Mouse (Mus musculus) stomach, embryonic 14.5 days (tissue): ENCODE data around the gene Dmbt1. TPM values are rescaled to one million over a fixed set of nuclear protein-coding genes. Genes with fewer than 3 reads are reported as not detected.
"Not testable (repeated sequence)": the region's sequence is repeated elsewhere in the genome, so short reads cannot be mapped to it uniquely, and the experiment has no call there.

Source experiments
- ATAC-seq: fragments of 200-750 bp; cut with Nextera tagmentation; 2 replicates; pipeline ENCODE4 v1.8.0; 2017; ENCODE audit warnings: low read depth, moderate TSS enrichment; ENCODE audit not compliant: insufficient number of reproducible peaks, insufficient read depth, low FRiP score
- H3K27ac ChIP-seq: fragments of 300-500 bp; sonication (generic); 2 replicates; pipeline ENCODE4 v1.5.1; 2014; ENCODE audit warnings: mild to moderate bottlenecking, low read length, moderate library complexity, mixed read lengths
- H3K27me3 ChIP-seq: fragments of 300-500 bp; sonication (generic); 2 replicates; pipeline ENCODE4 v1.6.1; 2014; ENCODE audit warnings: low read length, control low read depth, mixed read lengths; ENCODE audit not compliant: control insufficient read depth, insufficient read depth
- H3K36me3 ChIP-seq: fragments of 300-500 bp; sonication (generic); 2 replicates; pipeline ENCODE4 v1.6.1; 2014; ENCODE audit warnings: mild to moderate bottlenecking, control low read depth, low read length, moderate library complexity, mixed read lengths; ENCODE audit not compliant: control insufficient read depth, insufficient read depth
- H3K4me1 ChIP-seq: fragments of 300-500 bp; sonication (generic); 2 replicates; pipeline ENCODE4 v1.6.1; 2014; ENCODE audit warnings: low read length, control low read depth, mixed read lengths; ENCODE audit not compliant: control insufficient read depth, insufficient read depth
- H3K4me2 ChIP-seq: fragments of 300-500 bp; sonication (generic); replicated peaks from 2 replicates; pipeline ENCODE4 v1.6.1; 2014; ENCODE audit warnings: low read depth, low read length, control low read depth
- H3K4me3 ChIP-seq: fragments of 300-500 bp; sonication (generic); 2 replicates; pipeline ENCODE4 v1.5.1; 2014; ENCODE audit warnings: low read depth, low read length, control low read depth
- H3K9ac ChIP-seq: fragments of 300-500 bp; sonication (generic); replicated peaks from 2 replicates; pipeline ENCODE4 v1.6.1; 2014; ENCODE audit warnings: low read depth, mild to moderate bottlenecking, control low read depth, low read length, moderate library complexity, mixed read lengths
- H3K9me3 ChIP-seq: fragments of 300-500 bp; sonication (generic); 2 replicates; pipeline ENCODE4 v1.6.1; 2016; ENCODE audit warnings: low read depth, low read length, control low read depth; ENCODE audit not compliant: control insufficient read depth
- WGBS: fragments of 180-500 bp; shearing (Covaris S2); extraction: QIAGEN DNeasy Blood & Tissue Kit; methylation state at CpG from one replicate; pipeline ENCODE4 v1.1.7; 2014; 5-methylcytosine and 5-hydroxymethylcytosine counted together
- polyA plus RNA-seq: library from polyadenylated mRNA; unstranded; fragments of >200 nt; fragmentation: Nextera tagmentation; extraction: Ambion mirVana; gene quantifications from 2 replicates; pipeline ENCODE4 v1.2.1, GENCODE M21; 2014

The Dmbt1 gene
- polyA plus RNA-seq, 1 experiment from 2014 or later = 7.4 TPM

DNA sequence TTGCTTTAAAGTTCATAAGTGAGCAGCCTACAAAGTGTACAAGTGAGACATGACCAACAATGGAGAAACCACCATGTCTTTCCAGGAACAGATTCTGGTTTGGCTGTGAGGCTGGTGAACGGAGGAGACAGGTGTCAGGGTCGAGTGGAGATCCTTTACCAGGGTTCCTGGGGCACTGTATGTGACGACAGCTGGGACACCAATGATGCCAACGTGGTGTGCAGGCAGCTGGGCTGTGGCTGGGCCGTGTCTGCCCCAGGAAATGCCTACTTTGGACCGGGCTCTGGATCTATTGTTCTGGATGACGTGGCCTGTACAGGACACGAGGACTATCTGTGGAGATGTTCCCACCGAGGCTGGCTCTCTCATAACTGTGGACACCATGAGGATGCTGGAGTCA lies 26.1 kb downstream of the Dmbt1 start:
- 82% methylated on average over 9 of the region's 9 CpGs for WGBS

DNA sequence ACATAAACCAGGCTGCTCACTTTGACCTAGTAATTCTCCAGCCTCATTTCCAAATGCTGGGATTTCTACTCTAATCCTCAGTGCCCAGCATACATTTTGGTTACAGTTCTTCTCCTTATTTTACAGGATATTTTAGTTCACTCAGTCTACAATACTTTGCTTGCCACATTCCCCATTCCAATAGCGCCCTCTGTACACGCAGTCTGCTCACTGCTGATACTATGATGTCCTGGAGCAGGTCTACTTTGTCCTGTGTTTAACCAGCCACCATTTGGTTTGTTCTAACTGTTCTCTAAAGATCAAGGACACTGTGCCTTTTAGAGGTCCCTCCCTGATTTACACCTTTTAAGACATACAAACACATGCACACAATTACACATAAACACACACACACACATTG lies 28.0 kb downstream of the Dmbt1 start:
- H3K36me3 ChIP-seq, ATAC-seq: not testable (repeated sequence)
- 64% methylated on average over 2 of the region's 2 CpGs for WGBS

More for the DNA sequence above, 26.1 kb downstream of the Dmbt1 start:
- H3K4me2 ChIP-seq, H3K4me3 ChIP-seq, H3K9ac ChIP-seq, H3K9me3 ChIP-seq, H3K27me3 ChIP-seq, H3K27ac ChIP-seq, H3K4me1 ChIP-seq, H3K36me3 ChIP-seq, ATAC-seq: not testable (repeated sequence)

DNA sequence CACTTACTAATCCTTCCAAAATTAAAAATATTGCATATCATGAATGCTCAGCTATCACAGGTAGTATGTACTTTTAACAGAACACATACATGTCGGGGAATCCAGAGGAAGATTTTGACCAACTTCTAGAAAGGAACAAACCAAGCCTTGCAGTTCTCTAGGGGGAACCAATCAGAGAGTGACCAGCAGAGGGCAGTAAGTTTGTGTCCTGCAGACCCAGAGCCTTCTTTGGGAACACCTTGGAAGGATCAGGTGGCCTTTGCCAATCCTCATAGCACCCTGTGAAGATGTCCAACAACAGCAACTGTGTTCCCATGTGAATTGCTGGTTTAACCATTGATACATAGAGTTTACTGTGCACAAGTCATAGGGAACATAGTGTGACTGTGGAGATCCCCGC lies 30.7 kb downstream of the Dmbt1 start:
- Histone ChIP-seq H3K9ac (no peak overlapping the region), H3K27ac (no peak overlapping the region), H3K27me3 (no peaks in the 10 kb centered on the region), H3K9me3 (no peaks in the 10 kb centered on the region), H3K36me3 (no peaks in the 10 kb centered on the region), H3K4me3 (no peak overlapping the region), H3K4me1 (no peaks in the 10 kb centered on the region), H3K4me2 (no peak overlapping the region)
- WGBS = 89% methylated on average over 2 of the region's 2 CpGs
- ATAC-seq = no peak

More for the DNA sequence above, 28.0 kb downstream of the Dmbt1 start:
- not testable (repeated sequence) for H3K9me3 ChIP-seq, H3K4me1 ChIP-seq, H3K27me3 ChIP-seq, H3K4me3 ChIP-seq, H3K27ac ChIP-seq, H3K9ac ChIP-seq, H3K4me2 ChIP-seq

DNA sequence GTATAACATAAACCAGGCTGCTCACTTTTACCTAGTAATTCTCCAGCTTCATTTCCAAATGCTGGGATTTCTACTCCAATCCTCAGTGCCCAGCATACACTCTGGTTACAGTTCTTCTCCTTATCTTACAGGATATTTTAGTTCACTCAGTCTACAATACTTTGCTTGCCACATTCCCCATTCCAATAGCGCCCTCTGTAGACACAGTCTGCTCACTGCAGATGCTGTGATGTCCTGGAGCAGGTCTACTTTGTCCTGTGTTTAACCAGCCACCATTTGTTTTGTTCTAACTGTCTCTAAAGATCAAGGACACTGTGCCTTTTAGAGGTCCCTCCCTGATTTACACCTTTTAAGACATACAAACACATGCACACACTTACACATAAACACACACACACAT lies 36.3 kb downstream of the Dmbt1 start:
- H3K4me2 ChIP-seq, H3K9ac ChIP-seq, ATAC-seq, H3K27ac ChIP-seq, H3K36me3 ChIP-seq, H3K9me3 ChIP-seq, H3K4me3 ChIP-seq, H3K4me1 ChIP-seq, H3K27me3 ChIP-seq: not testable (repeated sequence)
- WGBS = 6% methylated on average over 1 of the region's 1 CpGs

DNA sequence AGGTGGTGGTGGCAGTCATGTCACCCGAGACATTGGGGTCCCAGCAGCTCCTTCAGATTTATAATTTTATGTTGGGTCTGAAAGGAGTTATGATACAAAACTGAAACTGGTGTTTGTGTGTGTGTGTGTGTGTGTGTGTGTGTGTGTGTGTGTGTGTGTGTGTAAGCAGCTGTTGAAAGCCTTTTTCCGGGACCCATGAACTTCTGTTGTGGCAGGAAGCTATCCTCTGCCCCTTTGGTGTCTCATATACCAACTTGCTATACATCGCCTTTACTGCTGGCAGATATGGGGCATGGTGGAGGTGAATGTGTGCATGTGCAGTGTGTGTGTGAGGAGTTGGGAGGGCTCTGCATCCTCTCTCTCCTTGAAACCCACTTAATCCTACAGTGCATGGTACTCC lies 41.6 kb downstream of the Dmbt1 start:
- not testable (repeated sequence) for H3K4me1 ChIP-seq, H3K27ac ChIP-seq, H3K4me2 ChIP-seq, H3K27me3 ChIP-seq, ATAC-seq, H3K9ac ChIP-seq, H3K9me3 ChIP-seq, H3K4me3 ChIP-seq, H3K36me3 ChIP-seq
- WGBS = 90% methylated on average over 3 of the region's 3 CpGs

DNA sequence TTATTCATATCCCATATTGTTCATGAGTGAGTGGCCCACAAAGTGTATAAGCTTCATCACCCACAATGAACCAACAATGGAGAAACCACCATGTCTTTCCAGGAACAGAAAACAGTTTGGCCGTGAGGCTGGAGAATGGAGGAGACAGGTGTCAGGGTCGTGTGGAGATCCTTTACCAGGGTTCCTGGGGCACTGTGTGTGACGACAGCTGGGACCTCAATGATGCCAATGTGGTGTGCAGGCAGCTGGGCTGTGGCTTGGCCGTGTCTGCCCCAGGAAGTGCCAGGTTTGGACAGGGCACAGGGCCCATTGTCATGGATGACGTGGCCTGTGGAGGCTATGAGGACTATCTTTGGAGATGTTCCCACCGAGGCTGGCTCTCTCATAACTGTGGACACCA lies 42.2 kb downstream of the Dmbt1 start:
- H3K27ac ChIP-seq, H3K4me3 ChIP-seq, H3K9ac ChIP-seq, H3K4me2 ChIP-seq, H3K4me1 ChIP-seq, ATAC-seq, H3K36me3 ChIP-seq, H3K27me3 ChIP-seq, H3K9me3 ChIP-seq: not testable (repeated sequence)
- 81% methylated on average over 6 of the region's 6 CpGs for WGBS

DNA sequence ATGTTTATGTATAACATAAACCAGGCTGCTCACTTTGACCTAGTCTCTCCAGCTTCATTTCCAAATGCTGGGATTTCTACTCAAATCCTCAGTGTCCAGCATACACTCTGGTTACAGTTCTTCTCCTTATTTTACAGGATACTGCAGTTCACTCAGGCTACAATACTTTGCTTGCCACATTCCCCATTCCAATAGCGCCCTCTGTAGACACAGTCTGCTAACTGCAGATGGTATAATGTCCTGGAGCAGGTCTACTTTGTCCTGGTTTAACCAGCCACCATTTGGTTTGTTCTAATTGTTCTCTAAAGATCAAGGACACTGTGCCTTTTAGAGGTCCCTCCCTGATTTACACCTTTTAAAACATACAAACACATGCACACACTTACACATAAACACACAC lies 44.1 kb downstream of the Dmbt1 start:
- 0% methylated on average over 1 of the region's 1 CpGs for WGBS
- Histone ChIP-seq H3K4me1 (no peaks in the 10 kb centered on the region), H3K27ac (no peak overlapping the region), H3K27me3 (no peaks in the 10 kb centered on the region), H3K36me3 (no peaks in the 10 kb centered on the region), H3K4me2 (no peak overlapping the region), H3K9me3 (no peaks in the 10 kb centered on the region), H3K9ac (no peak overlapping the region), H3K4me3 (no peak overlapping the region)
- no peak for ATAC-seq

DNA sequence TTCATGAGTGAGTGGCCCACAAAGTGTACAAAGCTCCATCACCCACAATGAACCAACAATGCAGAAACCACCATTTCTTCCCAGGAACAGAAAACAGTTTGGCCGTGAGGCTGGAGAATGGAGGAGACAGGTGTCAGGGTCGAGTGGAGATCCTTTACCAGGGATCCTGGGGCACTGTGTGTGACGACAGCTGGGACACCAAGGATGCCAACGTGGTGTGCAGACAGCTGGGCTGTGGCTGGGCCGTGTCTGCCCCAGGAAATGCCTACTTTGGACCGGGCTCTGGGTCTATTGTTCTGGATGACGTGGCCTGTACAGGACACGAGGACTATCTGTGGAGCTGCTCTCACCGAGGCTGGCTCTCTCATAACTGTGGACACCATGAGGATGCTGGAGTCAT lies 50.5 kb downstream of the Dmbt1 start:
- H3K9ac ChIP-seq, H3K4me3 ChIP-seq, H3K36me3 ChIP-seq, H3K4me1 ChIP-seq, H3K27ac ChIP-seq, H3K27me3 ChIP-seq, H3K9me3 ChIP-seq, ATAC-seq, H3K4me2 ChIP-seq: not testable (repeated sequence)
- WGBS = 85% methylated on average over 9 of the region's 9 CpGs

DNA sequence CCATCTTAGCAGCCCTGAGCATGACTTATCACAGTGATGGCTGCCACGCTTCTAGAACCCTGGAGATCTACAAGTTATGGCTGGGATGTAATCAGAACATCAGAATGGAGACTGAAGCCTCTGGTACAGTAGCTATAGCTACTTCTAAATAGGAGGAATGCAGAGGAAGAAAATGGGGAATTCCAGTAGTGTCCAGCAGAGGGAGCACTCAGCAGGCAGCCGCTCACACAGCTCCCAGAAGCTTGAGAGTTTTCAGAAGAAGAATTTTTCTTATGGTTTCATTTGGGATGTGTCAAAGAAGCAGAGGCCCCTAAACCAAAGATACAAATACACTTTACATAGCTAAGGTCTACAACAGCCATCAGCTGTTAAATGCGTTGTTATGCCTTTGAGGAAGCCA lies 80.6 kb downstream of the Dmbt1 start:
- Histone ChIP-seq H3K4me3 (no peak overlapping the region), H3K4me1 (no peaks in the 10 kb centered on the region), H3K9ac (no peak overlapping the region), H3K4me2 (no peak overlapping the region), H3K9me3 (no peaks in the 10 kb centered on the region), H3K27ac (no peak overlapping the region), H3K36me3 (no peaks in the 10 kb centered on the region), H3K27me3 (no peaks in the 10 kb centered on the region)
- no peak for ATAC-seq
- 38% methylated on average over 3 of the region's 3 CpGs for WGBS
